Mouse (Mus musculus) liver, embryonic 14.5 days (tissue): ENCODE data around the gene Ing2. TPM values are rescaled to one million over a fixed set of nuclear protein-coding genes. Genes with fewer than 3 reads are reported as not detected.

Experiments
- ATAC-seq: fragments of 200-750 bp; cut with Nextera tagmentation; 2 replicates; pipeline ENCODE4 v1.8.0; 2017; ENCODE audit warnings: moderate number of reproducible peaks, mild to moderate bottlenecking, moderate library complexity; ENCODE audit not compliant: insufficient read depth
- DNase-seq, 3 experiments: peaks; one replicate each; pipeline ENCODE4 v3.0.0-alpha.2; 2012 to 2013; ENCODE audit warnings: low read depth in 3 of 3, low spot score in 3 of 3
- H3K27ac ChIP-seq: fragments of 300-500 bp; sonication (generic); 2 replicates; pipeline ENCODE4 v1.5.1; 2014; ENCODE audit warnings: moderate library complexity, mild to moderate bottlenecking, control low read depth, inconsistent platforms
- H3K27me3 ChIP-seq: fragments of 300-500 bp; sonication (generic); 2 replicates; pipeline ENCODE4 v1.6.1; 2014; ENCODE audit warnings: mild to moderate bottlenecking, low read length, moderate library complexity; ENCODE audit not compliant: control insufficient read depth, insufficient read depth
- H3K36me3 ChIP-seq: fragments of 300-500 bp; sonication (generic); replicated peaks from 2 replicates; pipeline ENCODE4 v1.6.1; 2014; ENCODE audit warnings: low read depth; ENCODE audit not compliant: control insufficient read depth, insufficient read depth
- H3K4me1 ChIP-seq, 2 experiments: fragments of 200-500 bp in 1 of 2; fragments of 300-500 bp in 1 of 2; sonication (generic) in 1 of 2; replicated peaks; 2 replicates each; pipeline ENCODE4 v1.6.1; 2012 to 2014; ENCODE audit warnings: antibody characterized with exemption in 1 of 2, inconsistent platforms in 1 of 2, low read length in 1 of 2; ENCODE audit not compliant: control insufficient read depth in 2 of 2, insufficient read depth in 2 of 2
- H3K4me2 ChIP-seq: fragments of 300-500 bp; sonication (generic); 2 replicates; pipeline ENCODE4 v1.6.1; 2014; ENCODE audit warnings: low read depth, mild to moderate bottlenecking, control low read depth, moderate library complexity
- H3K4me3 ChIP-seq, 2 experiments: fragments of 200-500 bp in 1 of 2; fragments of 300-500 bp in 1 of 2; sonication (generic) in 1 of 2; 2 replicates each; pipeline ENCODE4 v1.5.1; 2012 to 2014; ENCODE audit warnings: low read depth in 2 of 2, low read length in 2 of 2, mild to moderate bottlenecking in 2 of 2, control low read depth in 1 of 2, inconsistent platforms in 1 of 2, moderate library complexity in 1 of 2; ENCODE audit not compliant: insufficient read depth in 1 of 2
- H3K9ac ChIP-seq: fragments of 300-500 bp; sonication (generic); replicated peaks from 2 replicates; pipeline ENCODE4 v1.6.1; 2014; ENCODE audit warnings: mild to moderate bottlenecking, control low read depth, moderate library complexity
- H3K9me3 ChIP-seq: fragments of 300-500 bp; sonication (generic); 2 replicates; pipeline ENCODE4 v1.6.1; 2016; ENCODE audit warnings: low read length, mixed read lengths; ENCODE audit not compliant: control insufficient read depth
- CTCF ChIP-seq: IDR thresholded peaks from 2 replicates; pipeline ENCODE4 v1.5.1; 2016; ENCODE audit warnings: antibody characterized with exemption, low read depth, control low read depth
- EP300 ChIP-seq: IDR thresholded peaks from 2 replicates; pipeline ENCODE4 v1.6.1; 2016; ENCODE audit warnings: antibody characterized with exemption, low read depth
- WGBS: fragments of 180-500 bp; shearing (Covaris S2); extraction: QIAGEN DNeasy Blood & Tissue Kit; methylation state at CpG from one replicate; pipeline ENCODE4 v1.1.7; 2014; ENCODE audit not compliant: insufficient replicate concordance; 5-methylcytosine and 5-hydroxymethylcytosine counted together
- polyA plus RNA-seq, 2 experiments: library from polyadenylated mRNA; depleted of rRNA in 1 of 2; stranded (reverse) in 1 of 2; unstranded in 1 of 2; fragments of >200 nt; fragmentation: Nextera tagmentation in 1 of 2; extraction: Ambion mirVana in 1 of 2; gene quantifications; 2 replicates each; pipeline versions ENCODE4 v1.2.1 to v1.2.3; 2012 to 2014

Ing2 gene
- polyA plus RNA-seq, 2 experiments, result 8.9 to 14.1 TPM

DNA sequence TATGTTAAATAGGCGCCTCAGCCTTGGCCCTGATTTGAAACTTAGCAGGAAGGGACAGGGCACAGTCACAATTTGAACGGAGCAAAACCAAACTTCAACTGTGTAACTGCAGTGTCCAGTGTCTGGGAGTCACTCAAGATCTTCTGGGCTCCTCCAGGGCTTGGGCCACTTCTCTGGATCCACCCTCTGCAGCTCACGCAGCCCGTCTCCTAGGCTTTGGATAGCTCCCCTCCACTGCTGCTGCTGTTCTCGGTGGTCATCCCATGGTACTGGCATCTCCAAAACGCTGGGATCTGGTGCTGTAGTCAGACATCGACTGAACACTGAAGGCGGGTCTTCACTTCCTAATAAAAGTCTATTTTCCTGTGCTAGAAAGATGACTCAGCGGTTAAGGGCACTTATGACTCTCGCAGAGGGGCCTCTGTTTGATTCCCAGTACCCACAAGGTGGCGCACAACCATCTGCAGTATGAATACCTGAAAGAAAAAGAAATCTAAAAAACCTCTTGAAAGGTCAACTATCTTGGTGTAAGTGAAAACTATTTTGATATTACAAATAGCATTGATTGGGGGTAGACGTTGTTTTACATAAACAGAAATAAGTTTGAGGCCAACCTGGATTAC, 14.5 kb upstream of the Ing2 start:
- no peaks in the 10 kb centered on the region for H3K9me3 ChIP-seq
- WGBS, result 45% methylated on average over 12 of the region's 12 CpGs
- peaks cover 0 to 6% of the 10 kb centered on the region in 2 experiments; a peak in 3 of 4 replicates for H3K4me1 ChIP-seq
- H3K9ac ChIP-seq, result no peak overlapping the region
- TF ChIP-seq CTCF, result peak; percentile 57
- no peak for TF ChIP-seq EP300
- DNase-seq (peak in 2 of 3 experiments; percentile 37 to 59), ATAC-seq (peak; percentile 51; the same call in 1 of the 2 replicates)
- H3K27me3 ChIP-seq, result no peaks in the 10 kb centered on the region
- H3K4me3 ChIP-seq, result no peak overlapping the region
- H3K27ac ChIP-seq, result no peak overlapping the region
- H3K4me2 ChIP-seq, result no peak overlapping the region
- no peaks in the 10 kb centered on the region for H3K36me3 ChIP-seq

DNA sequence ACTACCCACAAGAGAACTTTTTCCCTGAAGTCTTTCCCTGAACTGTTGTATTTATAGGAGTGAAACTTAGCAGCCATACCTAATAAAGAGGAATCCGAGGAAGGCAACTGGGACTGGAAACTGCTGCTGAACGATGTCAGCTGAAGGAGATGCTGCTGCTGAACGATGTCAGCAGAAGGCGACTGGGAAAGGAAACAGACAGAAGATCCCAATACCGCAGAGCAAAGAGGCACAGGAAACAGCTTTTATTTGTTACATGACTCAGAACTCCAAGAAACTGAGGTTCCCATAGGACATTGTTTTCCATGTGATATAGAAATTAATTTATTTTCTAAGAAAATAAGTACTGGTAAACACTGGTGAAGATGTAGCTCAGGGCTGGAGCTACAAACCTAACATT, 9.1 kb upstream of the Ing2 start:
- no peak overlapping the region for H3K4me3 ChIP-seq
- TF ChIP-seq EP300 (no peak), CTCF (no peak)
- ATAC-seq, result no peak
- peaks cover 0 to 3% of the 10 kb centered on the region in 2 experiments; a peak in 1 of 4 replicates for H3K4me1 ChIP-seq
- WGBS, result 26% methylated on average over 5 of the region's 5 CpGs
- no peak overlapping the region for H3K27ac ChIP-seq
- H3K27me3 ChIP-seq, result no peaks in the 10 kb centered on the region
- no peak overlapping the region for H3K9ac ChIP-seq
- no peak for DNase-seq
- no peaks in the 10 kb centered on the region for H3K9me3 ChIP-seq
- no peak overlapping the region for H3K4me2 ChIP-seq
- H3K36me3 ChIP-seq, result no peaks in the 10 kb centered on the region

DNA sequence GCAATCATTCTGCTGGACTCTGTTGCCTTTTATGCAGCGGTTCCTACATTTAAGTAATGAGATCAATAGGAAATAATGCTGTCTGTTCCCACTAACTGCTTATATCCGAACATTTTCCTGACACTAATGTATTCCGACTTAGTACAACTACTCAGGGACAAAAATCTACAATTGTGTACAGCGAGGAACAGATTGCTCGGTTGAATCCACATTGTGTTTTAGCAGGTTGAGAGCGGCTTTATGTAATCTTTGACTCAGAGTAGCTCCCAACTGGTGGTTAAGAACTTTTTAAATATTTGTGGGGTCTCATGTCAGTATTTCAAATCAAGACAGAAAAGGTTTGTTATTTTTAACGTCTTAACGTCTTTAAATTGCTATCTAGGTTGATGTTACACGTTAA, 8.6 kb upstream of the Ing2 start:
- Histone ChIP-seq H3K9me3 (no peaks in the 10 kb centered on the region), H3K36me3 (no peaks in the 10 kb centered on the region), H3K27me3 (no peaks in the 10 kb centered on the region), H3K9ac (no peak overlapping the region), H3K4me2 (no peak overlapping the region), H3K4me1 (peaks cover 0 to 3% of the 10 kb centered on the region in 2 experiments; a peak in 1 of 4 replicates), H3K27ac (no peak overlapping the region), H3K4me3 (no peak overlapping the region)
- 62% methylated on average over 9 of the region's 9 CpGs for WGBS
- no peak for DNase-seq
- TF ChIP-seq CTCF, result no peak
- TF ChIP-seq EP300, result no peak
- ATAC-seq, result no peak

DNA sequence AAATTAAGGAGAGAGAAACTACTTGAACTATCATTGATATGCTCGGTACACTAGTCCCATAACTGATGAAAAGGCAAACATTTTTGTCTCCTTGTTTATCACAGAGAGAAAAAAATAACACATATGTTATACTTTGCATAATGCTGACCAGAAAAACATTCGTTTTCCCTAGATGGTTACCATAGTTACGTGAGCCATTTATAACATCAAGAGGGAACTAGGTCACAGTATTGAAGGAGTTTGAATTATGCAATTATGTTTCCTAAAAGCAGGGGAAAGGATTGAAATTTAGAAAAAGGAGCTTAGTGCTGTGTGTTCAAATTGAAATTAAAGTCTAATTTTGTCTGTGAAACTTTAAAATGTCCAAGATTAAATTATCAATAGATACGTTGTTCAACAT, 5.0 kb upstream of the Ing2 start:
- no peaks in the 10 kb centered on the region for H3K9me3 ChIP-seq
- WGBS, result 59% methylated on average over 4 of the region's 4 CpGs
- no peaks in the 10 kb centered on the region for H3K36me3 ChIP-seq
- no peaks in the 10 kb centered on the region for H3K27me3 ChIP-seq
- peaks cover 0 to 6% of the 10 kb centered on the region in 2 experiments; a peak in 2 of 4 replicates for H3K4me1 ChIP-seq
- H3K4me2 ChIP-seq, result no peak overlapping the region
- H3K4me3 ChIP-seq, result no peak overlapping the region
- H3K9ac ChIP-seq, result no peak overlapping the region
- TF ChIP-seq CTCF, result no peak
- TF ChIP-seq EP300, result no peak
- no peak overlapping the region for H3K27ac ChIP-seq
- ATAC-seq, result no peak
- no peak for DNase-seq

DNA sequence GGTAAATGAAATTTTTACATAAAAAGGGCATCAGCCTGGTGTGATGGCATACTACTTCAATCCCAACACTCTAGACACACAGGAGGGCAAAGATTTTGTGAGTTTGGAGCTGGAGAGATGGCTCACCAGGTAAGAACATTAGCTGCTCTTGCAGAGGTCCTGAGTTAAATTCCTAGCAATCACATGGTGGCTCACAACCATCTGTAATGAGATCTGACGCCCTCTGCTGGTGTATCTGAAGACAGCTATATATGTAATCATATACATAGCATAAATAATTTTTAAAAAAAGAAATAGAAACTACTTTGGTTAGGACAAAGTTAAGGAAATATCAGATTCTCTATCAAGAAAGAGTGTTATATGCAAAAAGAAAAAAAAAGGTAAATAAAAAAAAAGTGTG, 4.2 kb upstream of the Ing2 start:
- H3K4me3 ChIP-seq, result no peak overlapping the region
- 42% methylated on average over 1 of the region's 1 CpGs for WGBS
- no peak overlapping the region for H3K9ac ChIP-seq
- H3K9me3 ChIP-seq, result no peaks in the 10 kb centered on the region
- TF ChIP-seq CTCF (peak; percentile 35; the same call in 1 of the 2 replicates), EP300 (no peak)
- H3K4me1 ChIP-seq, result peaks cover 0 to 6% of the 10 kb centered on the region in 2 experiments; a peak in 2 of 4 replicates
- no peaks in the 10 kb centered on the region for H3K27me3 ChIP-seq
- H3K4me2 ChIP-seq, result no peak overlapping the region
- no peak for DNase-seq
- no peak for ATAC-seq
- H3K27ac ChIP-seq, result no peak overlapping the region
- no peaks in the 10 kb centered on the region for H3K36me3 ChIP-seq
